Mouse (Mus musculus): ENCODE measurements around the gene Olfr569. TPM values are rescaled to one million over a fixed set of nuclear protein-coding genes. Genes with fewer than 3 reads are reported as not detected.

The Olfr569 gene
- not detected in 2 replicates for polyA plus RNA-seq (2015; fragmentation: Nextera tagmentation; extraction: Ambion mirVana)

DNA sequence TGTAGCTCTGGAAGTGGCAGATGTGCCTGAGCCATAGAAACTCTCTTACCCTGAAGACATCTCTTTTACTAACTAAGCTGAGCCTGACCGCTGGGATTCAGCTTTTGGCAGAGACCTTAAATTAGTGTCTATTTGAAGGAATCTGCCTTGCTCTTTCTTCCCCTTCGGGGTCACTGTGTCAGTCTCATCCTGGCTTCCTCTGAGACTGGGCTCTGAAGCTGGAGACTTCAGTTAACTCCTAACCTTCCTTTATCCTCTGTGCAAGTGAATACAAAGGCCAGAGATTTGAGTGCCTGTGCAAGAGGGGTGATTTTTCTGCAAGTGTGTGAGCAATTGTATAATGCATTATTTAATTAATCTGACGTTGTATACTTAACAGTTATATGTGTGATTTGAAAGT, at the start of gene Olfr569:
Gene Olfr569, minus strand, starts transcription at position 101 of the 400 bp plus-strand sequence.
- DNase-seq (ENCODE audit: low spot score) = no peak

DNA sequence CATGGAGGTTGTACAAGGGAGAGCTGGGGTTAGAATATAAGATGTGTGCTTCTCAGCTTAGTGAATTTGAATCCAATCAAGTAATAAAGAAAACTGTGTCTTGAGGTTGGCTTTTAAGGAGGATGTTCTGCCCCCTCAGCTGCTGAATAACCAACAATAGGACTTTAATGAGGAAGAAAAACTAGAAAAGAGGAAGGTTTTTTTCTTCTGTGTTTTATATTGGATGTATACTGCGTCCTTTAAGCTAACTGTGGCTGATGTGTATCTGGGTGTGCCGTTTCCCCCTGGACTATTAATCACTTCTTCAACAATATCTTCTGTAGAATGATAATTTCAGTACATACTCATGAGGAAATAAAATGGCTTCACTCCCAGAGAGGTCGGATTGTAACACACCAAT, 36.4 kb upstream of the Olfr569 start:
- DNase-seq (ENCODE audit: low spot score) = no peak

DNA sequence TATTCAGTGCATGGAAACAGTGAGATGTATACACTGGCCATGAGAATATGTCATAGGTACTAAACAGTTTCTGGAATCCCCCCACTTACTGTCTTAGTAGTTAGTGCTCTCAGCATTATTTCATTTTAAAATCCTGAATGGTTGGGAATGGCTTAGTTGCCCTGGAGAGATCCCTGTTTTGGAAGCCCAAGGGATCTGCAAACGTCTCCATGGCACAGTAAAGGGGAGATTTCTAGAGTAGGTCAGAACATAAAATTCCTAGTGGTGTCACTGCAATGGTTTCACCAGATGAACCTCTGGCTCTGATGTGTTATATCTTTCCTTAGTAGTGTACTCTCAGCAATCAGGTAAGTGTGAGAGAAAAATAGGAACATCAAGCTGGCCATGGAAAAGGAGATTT, 33.4 kb upstream of the Olfr569 start, which contains the start of gene Olfr572:
Gene Olfr572, plus strand, starts transcription at position 301 of the 400 bp plus-strand sequence.
- DNase-seq (ENCODE audit: low spot score) = no peak

DNA sequence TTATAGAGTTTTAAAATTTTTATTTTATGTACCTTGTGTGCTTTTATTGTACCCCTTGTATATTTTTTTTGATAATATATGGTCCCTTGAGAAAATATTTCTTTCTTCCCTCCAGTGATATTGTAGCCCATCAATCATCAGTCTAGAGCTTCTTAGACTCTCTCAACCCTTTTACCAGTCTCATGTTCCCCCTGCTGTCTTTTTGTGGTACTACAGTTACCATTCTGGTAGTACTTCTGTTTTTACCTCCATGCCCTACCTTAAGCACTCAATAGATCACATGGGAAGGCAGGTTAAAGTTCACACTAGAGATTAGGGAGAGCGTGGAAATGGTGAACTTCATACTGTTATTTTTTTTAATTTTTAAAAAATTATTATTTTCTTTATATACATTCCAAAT, 28.9 kb upstream of the Olfr569 start:
- DNase-seq (ENCODE audit: low spot score) = peak; percentile 49

DNA sequence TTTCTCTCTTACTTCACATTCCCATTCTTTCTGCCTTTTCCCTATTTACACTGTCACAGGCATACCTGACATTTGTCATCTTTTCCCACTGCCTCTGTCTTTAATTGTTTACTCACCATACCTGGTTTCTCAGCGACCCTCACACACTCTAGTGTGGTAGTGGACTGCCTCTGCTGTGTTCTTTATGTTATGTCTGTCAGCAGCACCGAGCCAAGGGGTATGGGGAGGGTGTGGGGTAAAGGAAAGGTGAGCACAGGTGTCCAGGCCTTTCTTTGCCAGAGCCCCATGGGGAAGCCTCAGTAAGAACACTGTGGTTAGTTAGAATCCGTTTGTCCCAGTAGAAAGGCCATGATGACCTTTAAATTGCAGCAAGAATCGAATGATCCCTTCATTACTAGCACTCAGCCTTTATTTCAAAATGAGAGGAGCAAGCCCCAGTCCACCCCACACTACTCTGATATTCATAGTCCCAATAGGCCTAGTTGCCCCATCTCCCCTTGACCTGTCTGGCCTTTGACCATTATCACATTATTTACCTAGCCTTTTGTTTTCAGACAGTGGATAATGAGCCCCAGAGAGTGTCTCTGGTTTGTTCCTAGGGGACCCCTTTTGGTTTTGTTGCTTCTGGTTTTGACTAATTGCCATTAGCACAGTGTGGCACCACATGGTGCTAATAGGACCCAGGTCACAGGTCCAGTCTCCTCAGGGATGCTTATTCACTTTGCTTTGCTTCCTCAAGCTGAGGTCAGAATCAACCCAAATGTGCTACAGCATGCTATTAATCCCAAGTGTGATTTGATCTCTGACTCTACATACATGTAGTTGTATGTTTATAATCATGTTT, 26.6 kb upstream of the Olfr569 start, which contains the start of gene Olfr571:
Gene Olfr571, minus strand, starts transcription at position 505 of the 844 bp plus-strand sequence.
- no peak for DNase-seq (ENCODE audit: low spot score)

DNA sequence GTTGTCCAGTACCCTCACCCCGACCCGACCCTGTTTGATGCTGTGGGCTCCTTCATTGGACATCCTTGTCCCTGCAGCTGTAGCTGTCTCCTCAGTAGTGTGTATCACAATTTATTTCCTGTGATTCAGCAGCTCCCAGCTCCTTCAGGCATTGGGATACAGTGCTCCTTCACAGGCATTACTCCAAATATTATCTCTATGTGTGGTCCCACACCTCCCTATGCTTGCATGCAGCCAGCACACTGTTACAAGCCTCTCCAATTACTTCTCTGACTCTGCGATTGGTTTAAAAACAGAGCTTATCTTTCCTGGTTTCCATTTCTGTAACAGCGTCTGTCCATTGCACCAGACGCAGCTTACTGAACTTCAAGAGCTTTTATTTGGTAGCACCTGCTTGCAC, 25.7 kb upstream of the Olfr569 start:
- DNase-seq (ENCODE audit: low spot score) = no peak

DNA sequence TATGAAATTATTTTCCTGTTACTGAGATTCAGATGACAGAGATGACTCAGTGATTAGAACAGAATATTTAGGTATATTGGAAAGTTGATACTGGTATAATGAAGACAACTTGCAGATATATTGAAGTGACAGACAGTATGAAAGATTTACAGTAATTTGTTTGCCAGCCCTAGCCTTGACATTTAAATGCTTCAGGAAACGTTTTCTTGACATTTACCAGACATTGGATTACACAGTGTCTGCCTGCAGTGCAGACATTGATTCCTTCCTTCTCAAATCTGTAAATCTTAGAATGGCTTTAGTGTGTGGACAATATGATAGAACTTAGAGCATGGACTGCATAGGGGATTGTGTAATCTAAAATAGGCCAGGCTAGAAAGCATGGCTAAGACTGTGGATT, 24.6 kb upstream of the Olfr569 start:
- DNase-seq (ENCODE audit: low spot score) = no peak

DNA sequence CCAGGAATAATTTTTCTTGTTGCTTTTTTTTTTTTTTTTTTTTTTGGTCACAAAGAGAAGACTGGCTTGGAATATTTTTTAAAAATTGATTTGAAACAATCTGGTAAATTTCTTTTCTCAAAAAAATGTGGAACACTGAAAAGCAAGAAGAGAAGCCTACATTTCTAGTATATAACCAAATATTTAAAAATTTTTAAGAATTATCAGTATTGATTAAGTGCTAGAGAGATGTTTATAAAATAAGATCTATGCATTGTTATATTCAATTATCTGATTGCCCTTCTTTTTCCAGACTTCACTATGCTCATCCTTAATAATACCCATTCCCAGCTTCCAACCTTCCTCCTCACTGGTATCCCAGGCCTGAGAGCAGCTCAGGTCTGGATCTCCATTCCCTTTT, 13.9 kb downstream of the Olfr569 start, which contains the start of gene Olfr568:
Gene Olfr568, plus strand, starts transcription at position 301 of the 400 bp plus-strand sequence.
- DNase-seq (ENCODE audit: low spot score) = no peak

DNA sequence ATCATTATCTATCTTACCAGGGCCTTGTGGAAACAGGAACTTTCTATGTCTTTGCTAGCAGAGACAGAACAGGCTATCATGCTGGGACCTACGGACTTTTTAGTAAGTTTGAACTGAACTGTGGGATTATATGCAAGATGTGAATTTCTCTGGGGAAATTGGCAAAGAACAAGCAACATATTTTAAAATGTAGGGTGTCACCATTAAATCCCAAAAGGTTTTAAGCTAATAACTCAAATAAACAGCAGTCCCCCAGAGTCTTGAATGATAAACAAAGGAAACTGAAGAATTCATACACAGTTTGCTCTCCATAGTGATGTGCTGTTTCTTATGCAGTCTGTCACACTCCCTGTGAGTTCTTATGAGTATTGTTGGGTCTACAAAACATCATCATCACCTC, 32.0 kb downstream of the Olfr569 start, which contains the start of gene Olfr566:
Gene Olfr566, minus strand, starts transcription at position 101 of the 400 bp plus-strand sequence.
- no peak for DNase-seq (ENCODE audit: low spot score)

DNA sequence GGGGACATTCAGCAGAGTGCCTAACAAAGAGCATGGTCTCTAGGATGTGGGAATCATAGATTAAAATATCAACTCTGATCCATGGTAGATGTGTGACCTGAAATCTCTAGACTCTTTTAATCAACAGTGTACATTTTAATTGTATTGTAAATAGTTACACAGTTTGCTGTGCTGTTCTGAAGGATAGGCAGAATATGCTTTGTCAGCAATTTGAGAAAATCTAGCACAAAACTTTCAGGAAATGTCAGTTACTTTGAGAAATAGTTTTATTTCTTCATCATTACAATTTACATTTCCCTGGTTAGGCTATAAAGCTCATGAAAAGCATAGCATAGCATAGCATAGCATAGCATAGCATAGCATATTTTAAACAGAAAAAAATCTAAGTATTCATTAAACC, 34.9 kb downstream of the Olfr569 start:
- DNase-seq (ENCODE audit: low spot score) = no peak

Other genes starting within 250 kb of the Olfr569 start
- gene Olfr555, start 232.1 kb downstream of the Olfr569 start, polyA plus RNA-seq (2015; fragmentation: Nextera tagmentation; extraction: Ambion mirVana) = not detected in 2 replicates
- not detected in 2 replicates for gene Olfr556, start 226.0 kb downstream of the Olfr569 start, polyA plus RNA-seq (2015; fragmentation: Nextera tagmentation; extraction: Ambion mirVana)
- gene Trim68, start 203.6 kb downstream of the Olfr569 start, polyA plus RNA-seq (2015; fragmentation: Nextera tagmentation; extraction: Ambion mirVana) = 8.1 and 8.6 TPM in 2 replicates
- not detected in 2 replicates for gene Olfr557, start 195.0 kb downstream of the Olfr569 start, polyA plus RNA-seq (2015; fragmentation: Nextera tagmentation; extraction: Ambion mirVana)
- gene Olfr558, start 188.7 kb downstream of the Olfr569 start, polyA plus RNA-seq (2015; fragmentation: Nextera tagmentation; extraction: Ambion mirVana) = 0.37 and 0.38 TPM in 2 replicates
- gene Olfr33, start 171.8 kb downstream of the Olfr569 start, polyA plus RNA-seq (2015; fragmentation: Nextera tagmentation; extraction: Ambion mirVana) = not detected in 2 replicates
- gene Olfr559, start 163.4 kb downstream of the Olfr569 start, polyA plus RNA-seq (2015; fragmentation: Nextera tagmentation; extraction: Ambion mirVana) = not detected in 2 replicates
- gene Olfr560, start 131.5 kb downstream of the Olfr569 start, polyA plus RNA-seq (2015; fragmentation: Nextera tagmentation; extraction: Ambion mirVana) = not detected in 2 replicates
- gene Olfr78, start 131.4 kb downstream of the Olfr569 start, polyA plus RNA-seq (2015; fragmentation: Nextera tagmentation; extraction: Ambion mirVana) = 0.05 and 0.10 TPM in 2 replicates
- gene Olfr561, start 119.7 kb downstream of the Olfr569 start, polyA plus RNA-seq (2015; fragmentation: Nextera tagmentation; extraction: Ambion mirVana) = not detected in 2 replicates
- gene Olfr564, start 87.4 kb downstream of the Olfr569 start, polyA plus RNA-seq (2015; fragmentation: Nextera tagmentation; extraction: Ambion mirVana) = not detected in 2 replicates
- gene Olfr566, start 32.1 kb downstream of the Olfr569 start, polyA plus RNA-seq (2015; fragmentation: Nextera tagmentation; extraction: Ambion mirVana) = not detected in 2 replicates
- gene Olfr568, start 13.8 kb downstream of the Olfr569 start, polyA plus RNA-seq (2015; fragmentation: Nextera tagmentation; extraction: Ambion mirVana) = not detected in 2 replicates
- not detected in 2 replicates for gene Olfr570, start 3.7 kb upstream of the Olfr569 start, polyA plus RNA-seq (2015; fragmentation: Nextera tagmentation; extraction: Ambion mirVana)
- not detected in 2 replicates for gene Olfr571, start 26.7 kb upstream of the Olfr569 start, polyA plus RNA-seq (2015; fragmentation: Nextera tagmentation; extraction: Ambion mirVana)
- not detected in 2 replicates for gene Olfr572, start 33.5 kb upstream of the Olfr569 start, polyA plus RNA-seq (2015; fragmentation: Nextera tagmentation; extraction: Ambion mirVana)
- gene Olfr573-ps1, start 51.7 kb upstream of the Olfr569 start, polyA plus RNA-seq (2015; fragmentation: Nextera tagmentation; extraction: Ambion mirVana) = not detected in 2 replicates
- not detected in 2 replicates for gene Olfr574, start 57.6 kb upstream of the Olfr569 start, polyA plus RNA-seq (2015; fragmentation: Nextera tagmentation; extraction: Ambion mirVana)
- gene Olfr575, start 67.9 kb upstream of the Olfr569 start, polyA plus RNA-seq (2015; fragmentation: Nextera tagmentation; extraction: Ambion mirVana) = not detected in 2 replicates
- gene Olfr576, start 71.8 kb upstream of the Olfr569 start, polyA plus RNA-seq (2015; fragmentation: Nextera tagmentation; extraction: Ambion mirVana) = not detected in 2 replicates
- not detected in 2 replicates for gene Olfr577, start 85.1 kb upstream of the Olfr569 start, polyA plus RNA-seq (2015; fragmentation: Nextera tagmentation; extraction: Ambion mirVana)
- not detected in 2 replicates for gene Olfr578, start 98.4 kb upstream of the Olfr569 start, polyA plus RNA-seq (2015; fragmentation: Nextera tagmentation; extraction: Ambion mirVana)
- gene Olfr582, start 147.1 kb upstream of the Olfr569 start, polyA plus RNA-seq (2015; fragmentation: Nextera tagmentation; extraction: Ambion mirVana) = not detected in 2 replicates
- not detected in 2 replicates for gene Olfr583, start 160.4 kb upstream of the Olfr569 start, polyA plus RNA-seq (2015; fragmentation: Nextera tagmentation; extraction: Ambion mirVana)
- gene Olfr584, start 191.0 kb upstream of the Olfr569 start, polyA plus RNA-seq (2015; fragmentation: Nextera tagmentation; extraction: Ambion mirVana) = not detected in 2 replicates
- not detected in 2 replicates for gene Olfr585, start 206.8 kb upstream of the Olfr569 start, polyA plus RNA-seq (2015; fragmentation: Nextera tagmentation; extraction: Ambion mirVana)
- gene Olfr586, start 234.8 kb upstream of the Olfr569 start, polyA plus RNA-seq (2015; fragmentation: Nextera tagmentation; extraction: Ambion mirVana) = not detected in 2 replicates
- not detected in 2 replicates for gene Olfr588-ps1, start 250.0 kb upstream of the Olfr569 start, polyA plus RNA-seq (2015; fragmentation: Nextera tagmentation; extraction: Ambion mirVana)